Mouse (Mus musculus) stomach, postnatal 0 days (tissue): ENCODE measurements at regions not wholly inside any gene's neighbourhood (a gene's known extent, or its start where the extent isn't known, plus 50 kb on each side); places are given as distances from the start of the nearest gene placed in this dataset.

Experiments
- ATAC-seq: fragments of 200-750 bp; cut with Nextera tagmentation; 2 replicates; pipeline ENCODE4 v1.8.0; 2017; ENCODE audit not compliant: low FRiP score, low TSS enrichment
- DNase-seq: peaks from one replicate; pipeline ENCODE4 v3.0.0-alpha.2; 2016; ENCODE audit warnings: low spot score
- H3K27ac ChIP-seq: fragments of 300-500 bp; sonication (generic); replicated peaks from 2 replicates; pipeline ENCODE4 v1.5.1; 2014; ENCODE audit warnings: mild to moderate bottlenecking, control low read depth
- H3K27me3 ChIP-seq: fragments of 300-500 bp; sonication (generic); 2 replicates; pipeline ENCODE4 v1.6.1; 2014; ENCODE audit warnings: low read length; ENCODE audit not compliant: control insufficient read depth, insufficient read depth
- H3K36me3 ChIP-seq: fragments of 300-500 bp; sonication (generic); 2 replicates; pipeline ENCODE4 v1.6.1; 2014; ENCODE audit warnings: low read length, mixed read lengths; ENCODE audit not compliant: control insufficient read depth, insufficient read depth
- H3K4me1 ChIP-seq: fragments of 300-500 bp; sonication (generic); replicated peaks from 2 replicates; pipeline ENCODE4 v1.6.1; 2014; ENCODE audit warnings: antibody characterized with exemption; ENCODE audit not compliant: control insufficient read depth, insufficient read depth
- H3K4me2 ChIP-seq: fragments of 300-500 bp; sonication (generic); replicated peaks from 2 replicates; pipeline ENCODE4 v1.6.1; 2014; ENCODE audit warnings: low read depth, mild to moderate bottlenecking, control low read depth, moderate library complexity
- H3K4me3 ChIP-seq: fragments of 300-500 bp; sonication (generic); 2 replicates; pipeline ENCODE4 v1.5.1; 2014; ENCODE audit warnings: low read depth, low read length, control low read depth
- H3K9ac ChIP-seq: fragments of 300-500 bp; sonication (generic); 2 replicates; pipeline ENCODE4 v1.6.1; 2014; ENCODE audit warnings: mild to moderate bottlenecking, low read length, control low read depth, mixed read lengths
- H3K9me3 ChIP-seq: fragments of 300-500 bp; sonication (generic); 2 replicates; pipeline ENCODE4 v1.6.1; 2016; ENCODE audit warnings: low read length; ENCODE audit not compliant: control insufficient read depth
- CTCF ChIP-seq: IDR thresholded peaks from 2 replicates; pipeline ENCODE4 v1.5.1; 2016; ENCODE audit warnings: antibody characterized with exemption, low read depth, mild to moderate bottlenecking, moderate library complexity
- EP300 ChIP-seq: optimal IDR thresholded peaks from 2 replicates; pipeline ENCODE3; 2016; ENCODE audit warnings: antibody characterized with exemption
- WGBS: fragments of 180-500 bp; shearing (Covaris S2); extraction: QIAGEN DNeasy Blood & Tissue Kit; methylation state at CpG from one replicate; pipeline ENCODE4 v1.1.7; 2014; 5-methylcytosine and 5-hydroxymethylcytosine counted together

DNA sequence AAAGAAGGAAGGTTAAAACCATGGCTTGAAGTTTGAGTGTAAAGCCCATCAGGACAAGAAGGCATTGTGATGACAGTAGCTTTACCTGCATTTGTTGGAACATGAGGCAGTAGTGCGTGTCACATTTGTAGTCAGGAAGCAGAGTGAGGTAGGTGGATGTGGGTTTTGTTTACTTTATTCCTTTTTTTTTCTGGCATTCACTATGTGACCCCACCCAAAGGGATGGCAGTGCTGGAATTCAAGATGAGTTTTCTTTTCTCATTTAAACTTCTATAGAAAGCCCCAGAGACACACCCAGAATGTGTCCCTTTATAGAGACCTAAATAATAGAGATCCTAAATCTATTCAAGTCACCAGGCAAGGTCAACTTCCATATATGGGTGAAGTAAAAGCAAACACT is 131.6 kb upstream of the Pcdh10 start:
- no peaks in the 10 kb centered on the region for H3K27me3 ChIP-seq
- no peaks in the 10 kb centered on the region for H3K36me3 ChIP-seq
- H3K4me3 ChIP-seq, result no peak overlapping the region
- H3K9ac ChIP-seq, result no peak overlapping the region
- 58% methylated on average over 1 of the region's 1 CpGs for WGBS
- no peaks in the 10 kb centered on the region for H3K9me3 ChIP-seq
- H3K4me1 ChIP-seq, result no peaks in the 10 kb centered on the region
- ATAC-seq (no peak), DNase-seq (no peak)
- H3K4me2 ChIP-seq, result no peak overlapping the region
- TF ChIP-seq EP300 (no peak), CTCF (no peak)
- no peak overlapping the region for H3K27ac ChIP-seq

DNA sequence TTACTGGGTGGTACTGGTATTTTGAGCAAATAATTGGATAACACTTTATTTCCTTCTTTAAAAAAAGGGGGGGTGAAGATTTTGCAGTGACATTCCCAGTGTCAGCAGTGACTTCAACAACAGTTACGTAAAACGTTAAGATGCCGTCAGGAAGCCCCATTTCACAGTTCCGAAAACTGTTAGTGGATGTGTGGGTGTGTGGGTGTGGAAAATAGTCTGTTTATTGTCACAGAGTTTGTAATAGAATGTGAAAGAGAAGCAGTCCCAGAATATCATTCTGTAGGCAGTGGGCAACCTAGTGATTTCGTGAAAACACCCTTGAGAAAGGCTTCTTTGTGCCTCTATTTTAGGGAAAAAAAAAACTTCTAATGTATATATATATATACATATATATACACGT is 101.4 kb upstream of the Pcdh10 start:
- Histone ChIP-seq H3K4me2 (no peak overlapping the region), H3K9me3 (no peaks in the 10 kb centered on the region), H3K27ac (no peak overlapping the region), H3K9ac (no peak overlapping the region), H3K4me3 (no peak overlapping the region), H3K36me3 (no peaks in the 10 kb centered on the region), H3K4me1 (no peaks in the 10 kb centered on the region), H3K27me3 (no peaks in the 10 kb centered on the region)
- DNase-seq (no peak), ATAC-seq (no peak)
- TF ChIP-seq CTCF (no peak), EP300 (no peak)
- WGBS, result 84% methylated on average over 6 of the region's 6 CpGs

DNA sequence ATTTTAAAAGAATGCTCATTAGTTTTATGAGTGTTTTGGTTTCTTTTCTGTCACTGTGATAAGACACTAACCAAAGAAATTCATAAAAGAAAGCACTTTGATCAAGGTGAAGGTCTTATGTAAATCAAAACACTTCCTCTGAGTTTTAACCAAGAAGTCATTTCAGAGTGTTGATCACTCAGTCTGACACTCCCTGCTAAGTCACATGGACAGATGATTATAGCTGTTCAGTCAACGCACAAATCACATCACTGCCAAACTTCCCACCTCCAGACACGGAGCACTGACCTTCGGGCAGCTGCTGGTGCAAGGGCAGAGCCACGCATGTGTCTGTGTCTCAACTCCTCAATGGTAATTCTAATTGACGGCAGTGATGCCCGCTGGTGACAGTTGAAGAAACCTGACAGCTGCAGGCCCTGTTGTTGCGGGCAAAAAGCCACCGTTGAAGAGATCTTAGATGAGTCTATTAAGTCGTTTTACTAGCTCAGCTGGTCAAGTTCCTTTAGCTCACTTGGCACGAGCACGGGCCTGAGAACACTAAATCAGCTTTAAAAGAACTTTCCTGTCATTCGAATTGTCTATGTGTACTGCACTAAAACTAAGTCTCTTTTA is 80.8 kb upstream of the Pcdh10 start:
- Histone ChIP-seq H3K9ac (no peak overlapping the region), H3K36me3 (no peaks in the 10 kb centered on the region), H3K27ac (no peak overlapping the region), H3K4me2 (no peak overlapping the region), H3K4me3 (no peak overlapping the region), H3K9me3 (no peaks in the 10 kb centered on the region), H3K27me3 (no peaks in the 10 kb centered on the region), H3K4me1 (no peaks in the 10 kb centered on the region)
- TF ChIP-seq CTCF (no peak), EP300 (no peak)
- ATAC-seq (no peak), DNase-seq (no peak)
- WGBS, result 58% methylated on average over 12 of the region's 12 CpGs

DNA sequence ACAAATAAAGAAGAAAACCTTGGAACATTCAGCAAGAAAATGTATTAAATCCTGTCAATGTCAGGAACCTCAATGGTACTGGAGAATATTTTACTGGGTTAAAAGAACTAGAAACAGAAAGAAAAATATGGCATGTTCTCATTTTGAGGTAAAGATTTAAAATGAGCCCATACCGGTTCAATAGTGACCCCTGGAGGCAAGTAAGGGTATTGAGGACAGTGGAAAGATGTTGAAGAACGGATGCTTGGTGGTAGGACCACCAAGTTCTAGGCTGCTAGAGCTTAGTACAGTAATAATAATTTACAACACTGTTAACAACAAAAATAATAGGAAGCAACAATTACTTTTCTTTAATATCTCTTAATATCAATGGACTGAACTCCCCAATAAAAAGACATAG is 58.9 kb upstream of the Pcdh10 start:
- Histone ChIP-seq H3K4me2 (no peak overlapping the region), H3K4me3 (no peak overlapping the region), H3K27ac (no peak overlapping the region), H3K4me1 (no peaks in the 10 kb centered on the region), H3K9ac (no peak overlapping the region), H3K36me3 (no peaks in the 10 kb centered on the region), H3K27me3 (no peaks in the 10 kb centered on the region), H3K9me3 (no peaks in the 10 kb centered on the region)
- DNase-seq, result no peak
- TF ChIP-seq CTCF (peak; percentile 68), EP300 (no peak)
- ATAC-seq, result no peak
- 48% methylated on average over 2 of the region's 2 CpGs for WGBS
